Mouse (Mus musculus) inflammation-experienced regulatory T-cells, adult 6 months (primary cell): ENCODE results near the gene Rab40c. TPM values are rescaled to one million over a fixed set of nuclear protein-coding genes. Genes with fewer than 3 reads are reported as not detected.
A peak's percentile ranks its signal among the peaks of the same experiment; 100 is the strongest.

Experiments
- ATAC-seq: one replicate; pipeline ENCODE4 v1.8.0; 2017
- polyA plus RNA-seq, 3 experiments: library from polyadenylated mRNA; unstranded; fragments of 100-300 nt; shearing (Covaris generic); gene quantifications; one replicate each; pipeline ENCODE4 v1.2.1; 2017

The Rab40c gene
- polyA plus RNA-seq, 3 experiments from 2014 or later = 6.0 to 7.9 (median 7.5) TPM

GRCm38 (mm10) chr17:25841117-25841880, 78.2 kb downstream of the Rab40c start, which contains the start of gene Gm20683:
Gene Gm20683, minus strand, starts transcription at chr17:25841763.
- ATAC-seq = no peak

GRCm38 (mm10) chr17:25840519-25840918, 79.0 kb downstream of the Rab40c start:
- ATAC-seq = no peak

GRCm38 (mm10) chr17:25839455-25840235, 79.9 kb downstream of the Rab40c start:
- ATAC-seq = no peak

GRCm38 (mm10) chr17:25838904-25839303, 80.6 kb downstream of the Rab40c start:
- ATAC-seq = no peak

- ATAC-seq = no peak
Observed at GRCm38 (mm10) chr17:25837533-25837932, 82.0 kb downstream of the Rab40c start.

GRCm38 (mm10) chr17:25837076-25837410, 82.5 kb downstream of the Rab40c start, which contains the start of gene Rhbdl1:
Gene Rhbdl1, minus strand, starts transcription at chr17:25837295.
- ATAC-seq = no peak

GRCm38 (mm10) chr17:25836397-25837075, 83.0 kb downstream of the Rab40c start:
- ATAC-seq = no peak

GRCm38 (mm10) chr17:25835816-25836215, 83.7 kb downstream of the Rab40c start:
- no peak for ATAC-seq

GRCm38 (mm10) chr17:25835301-25835700, 84.2 kb downstream of the Rab40c start:
- no peak for ATAC-seq

- ATAC-seq = no peak
Observed at GRCm38 (mm10) chr17:25834595-25835222, 84.8 kb downstream of the Rab40c start.

- no peak for ATAC-seq
Observed at GRCm38 (mm10) chr17:25833961-25834594, 85.4 kb downstream of the Rab40c start.

GRCm38 (mm10) chr17:25833291-25833663, 86.2 kb downstream of the Rab40c start, which contains the start of gene Stub1:
Gene Stub1, minus strand, starts transcription at chr17:25833404.
- no peak for ATAC-seq

- peak; percentile 95 for ATAC-seq
Observed at GRCm38 (mm10) chr17:25832436-25833290, 86.9 kb downstream of the Rab40c start.

Other genes with a start within 250 kb of the Rab40c start
- gene Gng13, start 202.6 kb downstream of the Rab40c start, polyA plus RNA-seq = not detected
- 10 to 100 TPM in 1 of 3 experiments, 1 to 10 TPM in 2; 1.4 to 12.9 (median 3.9) TPM for gene Chtf18, start 192.3 kb downstream of the Rab40c start, polyA plus RNA-seq
- 10 to 100 TPM in 2 of 3 experiments, 1 to 10 TPM in 1; 8.6 to 12.5 (median 11.2) TPM for gene Rpusd1, start 192.1 kb downstream of the Rab40c start, polyA plus RNA-seq
- not detected for gene Mslnl, start 183.7 kb downstream of the Rab40c start, polyA plus RNA-seq
- not detected for gene Msln, start 165.3 kb downstream of the Rab40c start, polyA plus RNA-seq
- gene Narfl, start 146.0 kb downstream of the Rab40c start, polyA plus RNA-seq = 10 to 100 TPM; 16.4 to 18.4 (median 17.0) TPM
- gene Haghl, start 134.1 kb downstream of the Rab40c start, polyA plus RNA-seq = 10 to 100 TPM; 23.1 to 41.8 (median 31.1) TPM
- under 1 TPM in 2 of 3 experiments, not detected in 1; 0.50 to 0.75 TPM for gene Ccdc78, start 133.1 kb downstream of the Rab40c start, polyA plus RNA-seq
- 100 to 1,000 TPM; 158 to 288 (median 193) TPM for gene Fam173a, start 126.8 kb downstream of the Rab40c start, polyA plus RNA-seq
- gene AC134908.4, start 124.1 kb downstream of the Rab40c start, polyA plus RNA-seq = not detected
- gene Metrn, start 122.6 kb downstream of the Rab40c start, polyA plus RNA-seq = 1 to 10 TPM; 3.3 to 5.7 (median 5.6) TPM
- gene Fbxl16, start 110.6 kb downstream of the Rab40c start, polyA plus RNA-seq = not detected
- gene Wdr24, start 96.1 kb downstream of the Rab40c start, polyA plus RNA-seq = 10 to 100 TPM; 13.8 to 23.4 (median 19.3) TPM
- 10 to 100 TPM; 12.5 to 26.2 (median 23.9) TPM for gene Jmjd8, start 90.9 kb downstream of the Rab40c start, polyA plus RNA-seq
- 10 to 100 TPM; 60.7 to 79.7 (median 78.2) TPM for gene Stub1, start 86.3 kb downstream of the Rab40c start, polyA plus RNA-seq
- gene Rhbdl1, start 82.4 kb downstream of the Rab40c start, polyA plus RNA-seq = 1 to 10 TPM in 1 of 3 experiments, not detected in 2; 1.7 TPM
- 1 to 10 TPM in 1 of 3 experiments, under 1 TPM in 2; 0.26 to 1.1 (median 0.67) TPM for gene Gm20683, start 78.0 kb downstream of the Rab40c start, polyA plus RNA-seq
- 10 to 100 TPM; 21.2 to 32.3 (median 23.4) TPM for gene Rhot2, start 74.9 kb downstream of the Rab40c start, polyA plus RNA-seq
- 1 to 10 TPM; 3.3 to 7.0 (median 6.8) TPM for gene Wdr90, start 58.2 kb downstream of the Rab40c start, polyA plus RNA-seq
- 1 to 10 TPM; 2.5 to 3.9 (median 3.5) TPM for gene Mcrip2, start 51.0 kb downstream of the Rab40c start, polyA plus RNA-seq
- 100 to 1,000 TPM in 1 of 3 experiments, 10 to 100 TPM in 2; 91.1 to 121 (median 98.2) TPM for gene Mettl26, start 44.7 kb downstream of the Rab40c start, polyA plus RNA-seq
- gene Wfikkn1, start 38.9 kb downstream of the Rab40c start, polyA plus RNA-seq = 1 to 10 TPM in 2 of 3 experiments, under 1 TPM in 1; 0.93 to 1.9 (median 1.4) TPM
- 10 to 100 TPM; 22.0 to 28.6 (median 27.4) TPM for gene Pigq, start 25.2 kb upstream of the Rab40c start, polyA plus RNA-seq
- gene Nhlrc4, start 25.2 kb upstream of the Rab40c start, polyA plus RNA-seq = not detected
- not detected for gene A930017K11Rik, start 32.8 kb upstream of the Rab40c start, polyA plus RNA-seq
- 1 to 10 TPM; 5.6 to 6.0 (median 5.7) TPM for gene Capn15, start 66.1 kb upstream of the Rab40c start, polyA plus RNA-seq
- 1 to 10 TPM; 1.6 to 3.0 (median 2.7) TPM for gene Rab11fip3, start 149.8 kb upstream of the Rab40c start, polyA plus RNA-seq
- gene Decr2, start 170.6 kb upstream of the Rab40c start, polyA plus RNA-seq = 10 to 100 TPM; 14.2 to 26.5 (median 21.7) TPM
- gene Nme4, start 175.9 kb upstream of the Rab40c start, polyA plus RNA-seq = 1 to 10 TPM in 1 of 3 experiments, under 1 TPM in 2; 0.39 to 1.0 (median 0.52) TPM
- gene Tmem8, start 193.6 kb upstream of the Rab40c start, polyA plus RNA-seq = 1 to 10 TPM; 6.0 to 8.5 (median 6.3) TPM
- gene Mrpl28, start 203.8 kb upstream of the Rab40c start, polyA plus RNA-seq = 100 to 1,000 TPM in 2 of 3 experiments, 10 to 100 TPM in 1; 94.6 to 150 (median 125) TPM
- 10 to 100 TPM; 10.3 to 11.0 (median 10.9) TPM for gene Axin1, start 219.0 kb upstream of the Rab40c start, polyA plus RNA-seq